9 mouse cellular contexts compared by ENCODE assay signal in the genomic region with DNA sequence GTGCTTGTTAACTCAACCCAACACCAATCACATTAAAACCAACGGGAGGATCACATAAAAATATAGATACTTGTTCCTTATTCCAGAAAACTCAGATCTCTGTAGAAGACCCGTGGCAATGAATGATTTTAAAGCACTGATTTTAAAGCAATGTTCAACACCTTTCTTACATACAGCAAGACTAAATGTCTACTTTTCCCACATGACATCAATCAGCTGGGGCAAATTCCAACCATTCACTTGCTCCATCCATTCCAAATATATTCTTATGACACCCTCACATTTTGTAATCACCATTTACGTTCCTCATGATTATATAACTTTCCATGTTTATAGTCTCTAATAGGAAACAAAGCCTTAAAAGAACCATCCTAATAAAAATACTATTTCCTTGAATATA. TPM values are rescaled to one million over a fixed set of nuclear protein-coding genes. Genes with fewer than 3 reads are reported as not detected.
DNase-seq lines count a peak whose midpoint lies in the region; ATAC-seq and TF ChIP-seq lines count a peak whose summit lies in the region.
"Had no signal": no experiment of that assay in that cellular context is flagged by ENCODE, and none has a peak within 500 bp of the region (broad histone marks: within the 10 kb centered on the region; RNA-seq: fewer than 3 reads in every experiment).

No protein-coding gene starts in this region.

- H3K4me3 ChIP-seq in lung, adult 2 months (replicated peaks; ENCODE audit: extremely low read depth, low read depth, low read length) = peak overlapping the region; percentile 66
- H3K4me3 ChIP-seq in embryonic facial prominence, embryonic 15.5 days (replicated peaks) = peak overlapping the region; percentile 61
- peak overlapping the region; percentile 49 for H3K4me3 ChIP-seq in limb, embryonic 11.5 days (ENCODE audit: low read depth, low read length)
- H3K4me3 ChIP-seq in neural tube, embryonic 15.5 days (replicated peaks) = peak overlapping the region; percentile 65

- H3K4me1 ChIP-seq in lung, adult 2 months (ENCODE audit: control insufficient read depth, insufficient read depth, low read length) = peaks cover 10% of the 10 kb centered on the region
- H3K4me1 ChIP-seq in embryonic facial prominence, embryonic 15.5 days = peaks cover 23% of the 10 kb centered on the region
- H3K4me1 ChIP-seq in limb, embryonic 11.5 days (ENCODE audit: control insufficient read depth, insufficient read depth, low read length) = peaks cover 8% of the 10 kb centered on the region; the same call in 1 of the 2 replicates
- H3K4me1 ChIP-seq in neural tube, embryonic 15.5 days = peaks cover 23% of the 10 kb centered on the region

- 0 out of 2 replicates have a peak overlapping the region, but pooled peaks have one; percentile 98 for H3K27ac ChIP-seq in embryonic facial prominence, embryonic 15.5 days (replicated peaks)
- peak overlapping the region; percentile 92; the same call in 1 of the 2 replicates for H3K27ac ChIP-seq in limb, embryonic 11.5 days (replicated peaks; ENCODE audit: low read depth, low read length)
- no peak overlapping the region; the same call in 1 of the 2 replicates for H3K27ac ChIP-seq in neural tube, embryonic 15.5 days (replicated peaks)

- no peak for ATAC-seq in embryonic facial prominence, embryonic 15.5 days (ENCODE audit: insufficient number of reproducible peaks, low FRiP score, low TSS enrichment, low read depth)
- no peak for ATAC-seq in limb, embryonic 11.5 days (ENCODE audit: insufficient number of reproducible peaks, low FRiP score, low TSS enrichment, low read depth)
- ATAC-seq in neural tube, embryonic 15.5 days (ENCODE audit: low FRiP score) = no peak
- no peak for ATAC-seq in CD4-positive, CD25-positive, alpha-beta regulatory T cell, adult 4 months

- WGBS in lung, adult 2 months = 35% methylated on average over 3 of the region's 3 CpGs
- 45% methylated on average over 3 of the region's 3 CpGs for WGBS in embryonic facial prominence, embryonic 15.5 days
- WGBS in limb, embryonic 11.5 days = 62% methylated on average over 3 of the region's 3 CpGs
- WGBS in neural tube, embryonic 15.5 days = 58% methylated on average over 3 of the region's 3 CpGs

- H3K27me3 ChIP-seq in embryonic facial prominence, embryonic 15.5 days = no peaks in the 10 kb centered on the region
- H3K27me3 ChIP-seq in limb, embryonic 11.5 days (ENCODE audit: control insufficient read depth, insufficient read depth, low read length) = no peaks in the 10 kb centered on the region
- no peaks in the 10 kb centered on the region for H3K27me3 ChIP-seq in neural tube, embryonic 15.5 days (replicated peaks)

- H3K4me2 ChIP-seq in embryonic facial prominence, embryonic 15.5 days (replicated peaks) = peak overlapping the region; percentile 74
- H3K4me2 ChIP-seq in limb, embryonic 11.5 days (ENCODE audit: low read depth, severe bottlenecking) = peak overlapping the region; percentile 74
- H3K4me2 ChIP-seq in neural tube, embryonic 15.5 days = peak overlapping the region; percentile 88

- H3K9ac ChIP-seq in embryonic facial prominence, embryonic 15.5 days = no peak overlapping the region
- no peak overlapping the region for H3K9ac ChIP-seq in limb, embryonic 11.5 days (ENCODE audit: low read length)
- H3K9ac ChIP-seq in neural tube, embryonic 15.5 days (replicated peaks) = peak overlapping the region; percentile 30; the same call in 1 of the 2 replicates

- TF ChIP-seq POLR2A in lung, adult 2 months (IDR thresholded peaks at IDR 0.05; ENCODE audit: borderline replicate concordance, extremely low read depth, low read depth, low read length) = no peak

- no peak for TF ChIP-seq CTCF in lung, adult 2 months (IDR thresholded peaks at IDR 0.05; ENCODE audit: insufficient read depth, low read length)

- no peaks in the 10 kb centered on the region for H3K36me3 ChIP-seq in embryonic facial prominence, embryonic 15.5 days
- H3K36me3 ChIP-seq in limb, embryonic 11.5 days (ENCODE audit: control insufficient read depth, insufficient read depth, low read length) = no peaks in the 10 kb centered on the region
- H3K36me3 ChIP-seq in neural tube, embryonic 15.5 days = no peaks in the 10 kb centered on the region

- no peaks in the 10 kb centered on the region for H3K9me3 ChIP-seq in embryonic facial prominence, embryonic 15.5 days (replicated peaks)
- H3K9me3 ChIP-seq in limb, embryonic 11.5 days (ENCODE audit: control insufficient read depth, low read length) = no peaks in the 10 kb centered on the region
- no peaks in the 10 kb centered on the region for H3K9me3 ChIP-seq in neural tube, embryonic 15.5 days (replicated peaks)

- DNase-seq in lung, adult 2 months = no peak
- DNase-seq in lung, adult 18-20 months = no peak
- DNase-seq in limb, embryonic 11.5 days (ENCODE audit: low spot score) = no peak
- no peak for DNase-seq in right cerebral cortex, adult 2 months (ENCODE audit: low spot score in 2 of 2)
- no peak for DNase-seq in left cerebral cortex, adult 9 months (ENCODE audit: low spot score in 2 of 2)
- DNase-seq: kidney, postnatal 14 days had no signal

RNA-seq across cellular contexts. Expression of a gene that starts 0.9 kb away (rescaled TPM):
- polyA plus RNA-seq in lung, adult 2 months (2012; rRNA removed) = 2.9 and 6.4 TPM in 2 replicates
- polyA plus RNA-seq in embryonic facial prominence, embryonic 15.5 days (2015; fragmentation: Nextera tagmentation; extraction: Ambion mirVana) = 16.3 and 16.5 TPM in 2 replicates
- polyA plus RNA-seq in limb, embryonic 11.5 days (2014; fragmentation: Nextera tagmentation; extraction: Ambion mirVana) = 12.5 and 12.7 TPM in 2 replicates
- 16.2 and 18.5 TPM in 2 replicates for polyA plus RNA-seq in neural tube, embryonic 15.5 days (2015; fragmentation: Nextera tagmentation; extraction: Ambion mirVana)
- polyA plus RNA-seq in CD4-positive, CD25-positive, alpha-beta regulatory T cell, adult 4 months (2017; shearing (Covaris generic)) = 10 to 100 TPM in 1 of 2 experiments, 1 to 10 TPM in 1; 8.3 to 10.4 TPM

RNA-seq across cellular contexts. Expression of a gene that starts 45.5 kb away (rescaled TPM):
- polyA plus RNA-seq in lung, adult 2 months (2012; rRNA removed) = not detected in 2 replicates
- not detected in 2 replicates for polyA plus RNA-seq in embryonic facial prominence, embryonic 15.5 days (2015; fragmentation: Nextera tagmentation; extraction: Ambion mirVana)
- not detected in 2 replicates for polyA plus RNA-seq in limb, embryonic 11.5 days (2014; fragmentation: Nextera tagmentation; extraction: Ambion mirVana)
- not detected in 2 replicates for polyA plus RNA-seq in neural tube, embryonic 15.5 days (2015; fragmentation: Nextera tagmentation; extraction: Ambion mirVana)
- not detected for polyA plus RNA-seq in CD4-positive, CD25-positive, alpha-beta regulatory T cell, adult 4 months (2017; shearing (Covaris generic))
